Mouse (Mus musculus) activated CD4-positive, CD25-positive, alpha-beta regulatory T cell, adult 4 months (primary cell): Measurements from ENCODE around the gene Mthfs. TPM values are rescaled to one million over a fixed set of nuclear protein-coding genes. Genes with fewer than 3 reads are reported as not detected.
"Not testable (repeated sequence)": the region's sequence is repeated elsewhere in the genome, so short reads cannot be mapped to it uniquely, and the experiment has no call there.

Source experiments
- ATAC-seq: one replicate; pipeline ENCODE4 v1.8.0; 2017
- polyA plus RNA-seq, 2 experiments: library from polyadenylated mRNA; unstranded; fragments of 100-300 nt; shearing (Covaris generic); gene quantifications; one replicate each; pipeline ENCODE4 v1.2.1; 2017

Gene Mthfs
- polyA plus RNA-seq, result 10 to 100 TPM; 86.2 to 93.4 TPM

DNA sequence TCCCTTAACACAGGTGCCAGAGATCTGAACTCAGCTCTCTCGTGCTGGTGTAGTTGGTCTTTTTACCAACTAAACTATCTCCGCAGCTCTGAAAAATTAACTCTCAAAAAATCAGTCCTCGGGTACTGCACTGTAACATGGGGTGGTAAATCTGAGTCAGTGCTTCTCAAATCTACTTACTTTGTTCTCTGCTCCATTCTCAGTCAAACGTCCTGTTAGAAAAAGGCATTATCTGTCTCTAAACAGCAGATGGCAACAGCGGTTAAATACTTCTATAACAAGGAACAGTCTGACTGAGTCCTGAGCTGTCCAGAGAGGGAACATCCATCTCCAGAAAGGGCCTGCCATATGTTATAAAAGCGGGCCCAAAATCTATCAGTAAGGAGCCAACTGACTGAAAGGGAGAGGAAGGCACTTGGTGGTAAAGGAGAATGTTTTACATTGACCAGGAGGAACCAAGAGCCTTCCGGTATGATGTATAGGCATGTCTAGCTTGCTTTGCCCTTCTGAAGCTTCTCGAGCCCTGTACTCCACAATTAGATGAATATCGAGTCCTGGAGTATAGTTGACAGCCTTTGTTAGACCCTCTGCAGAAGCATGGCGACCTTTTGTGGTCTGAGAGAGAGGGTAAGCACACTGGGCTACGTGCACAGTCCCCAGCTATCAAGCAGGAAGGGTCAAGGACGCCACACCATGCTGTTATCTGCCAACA is at the start of gene Mthfs:
Mthfs (plus strand) TSS at position 324 of the 712 bp plus-strand sequence.
- ATAC-seq, result peak; percentile 40

DNA sequence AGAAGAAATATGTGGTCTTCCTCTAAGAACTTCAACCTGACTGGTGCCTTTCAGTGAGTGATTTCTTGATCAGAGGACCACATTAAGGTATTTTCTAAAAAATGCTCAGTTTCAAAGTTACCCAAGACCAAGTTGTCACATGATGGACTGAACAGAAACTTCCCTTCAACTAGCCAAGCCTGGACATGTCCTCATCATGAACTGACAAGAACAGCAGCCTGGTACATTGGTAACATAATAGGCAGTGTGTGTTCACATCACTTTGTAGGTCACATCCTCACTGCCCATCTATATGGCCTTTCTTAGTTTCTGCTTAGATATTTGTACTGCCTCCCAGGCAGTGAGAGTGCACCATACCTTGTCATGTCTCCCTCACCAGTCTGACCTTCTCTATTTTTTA is 37.9 kb upstream of the Mthfs start:
- not testable (repeated sequence) for ATAC-seq

DNA sequence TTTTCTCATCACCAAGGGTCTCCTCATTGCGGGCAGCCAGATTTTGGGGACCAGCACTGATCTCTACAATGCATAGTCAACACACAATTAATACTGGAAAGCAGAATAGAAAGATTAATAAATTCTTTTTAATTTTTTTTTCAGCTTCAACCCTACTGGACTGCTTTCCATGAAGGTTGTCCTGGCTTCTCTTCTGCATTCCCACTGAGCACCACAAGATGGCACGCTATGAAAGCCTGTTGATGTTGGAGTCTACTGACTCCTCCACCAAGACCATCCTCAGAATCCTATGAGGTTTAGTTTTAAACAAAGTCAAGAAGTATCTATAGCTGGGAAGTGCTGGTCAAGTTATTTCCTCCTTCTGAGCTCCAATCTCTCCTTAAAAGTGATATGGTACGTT is 31.6 kb upstream of the Mthfs start:
- ATAC-seq, result peak; percentile 80

DNA sequence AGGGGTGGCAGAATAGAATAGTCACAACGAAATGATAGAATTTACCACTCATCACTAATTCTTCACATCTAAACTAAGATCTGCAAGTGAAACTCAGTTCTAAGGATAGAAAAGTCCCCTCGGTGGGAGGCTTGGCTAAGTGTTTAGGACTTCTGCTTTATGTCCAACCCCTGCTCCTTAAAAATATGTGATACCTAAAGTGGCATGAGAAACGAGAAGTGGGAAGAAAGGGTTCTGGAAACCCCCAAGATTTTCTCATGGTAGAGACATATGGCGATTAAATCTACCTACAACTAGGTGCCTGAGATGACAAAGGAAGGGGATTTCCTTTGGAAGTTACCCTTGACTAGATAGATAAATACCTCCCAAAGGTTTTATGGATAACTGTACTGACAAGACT is 31.0 kb upstream of the Mthfs start:
- peak; percentile 50 for ATAC-seq

DNA sequence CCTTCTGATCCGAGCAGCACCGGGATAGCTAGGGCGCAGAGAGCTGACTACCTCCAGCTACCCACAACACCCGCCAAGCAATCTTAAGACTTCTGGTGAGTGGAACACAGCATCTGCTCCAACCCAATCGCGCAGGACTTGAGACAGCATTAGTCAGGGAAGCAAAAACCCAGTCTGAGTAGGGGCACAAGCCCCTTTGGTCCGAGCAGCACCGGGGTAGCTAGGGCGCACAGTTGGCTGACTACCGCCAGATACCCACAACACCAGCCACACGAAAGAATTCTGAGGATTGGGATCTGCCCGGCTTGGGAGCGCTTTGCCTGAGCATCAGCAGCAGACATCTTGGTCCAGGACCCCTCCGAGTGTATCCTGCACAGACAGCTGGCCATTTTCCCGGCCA is 23.5 kb upstream of the Mthfs start:
- not testable (repeated sequence) for ATAC-seq

GRCm38 (mm10) chr9:89195483-89195882 is 15.0 kb upstream of the Mthfs start:
- ATAC-seq, result not testable (repeated sequence)

DNA sequence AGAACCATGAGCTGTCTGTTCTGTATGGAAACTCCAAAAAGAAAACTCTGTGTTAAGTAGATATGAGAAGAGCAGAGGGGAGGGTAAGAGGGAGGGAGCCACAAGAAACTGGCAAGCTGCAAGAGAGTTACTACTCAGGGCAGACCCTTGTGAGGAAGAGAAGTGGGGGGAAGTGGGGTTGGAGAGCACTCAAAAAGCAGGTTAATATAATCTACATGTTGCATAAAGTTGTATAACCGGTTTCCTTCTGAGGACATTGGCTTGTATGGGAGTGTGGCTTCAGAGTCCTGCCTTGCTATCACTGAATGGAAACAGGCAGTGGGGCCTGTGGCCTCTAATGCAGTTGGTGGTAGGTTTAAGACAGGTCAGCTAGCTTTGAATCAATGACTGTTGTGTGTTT is 13.0 kb upstream of the Mthfs start:
- ATAC-seq, result not testable (repeated sequence)

GRCm38 (mm10) chr9:89198349-89198748 is 12.1 kb upstream of the Mthfs start:
- ATAC-seq, result not testable (repeated sequence)

DNA sequence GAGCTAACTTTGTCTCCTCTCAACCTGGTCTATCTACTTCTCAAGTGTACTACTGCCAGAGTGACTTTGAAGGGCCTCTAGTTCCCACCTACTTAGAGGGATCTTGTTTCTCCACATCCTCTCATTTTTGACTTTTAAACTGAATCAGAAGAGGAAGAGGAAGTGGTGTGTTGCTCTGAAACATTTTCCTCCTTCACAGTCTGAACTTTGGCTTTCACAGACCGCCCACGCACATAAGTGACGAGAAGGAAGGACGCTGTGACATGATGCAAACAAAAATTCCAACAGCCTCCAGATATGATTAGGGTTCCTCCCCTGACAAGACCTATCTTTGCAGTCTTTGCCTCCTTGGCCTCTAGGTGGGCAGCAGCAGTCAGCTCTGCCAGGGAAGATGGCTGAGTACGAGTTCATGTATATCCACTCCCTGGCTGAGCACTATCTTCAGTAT is 11.5 kb upstream of the Mthfs start, which contains the start of the genes Bcl2a1b and Gm29094:
Bcl2a1b (plus strand) TSS at position 241 of the 448 bp plus-strand sequence.
Gm29094 (plus strand) TSS at position 411 of the 448 bp plus-strand sequence.
- ATAC-seq, result peak; percentile 84

DNA sequence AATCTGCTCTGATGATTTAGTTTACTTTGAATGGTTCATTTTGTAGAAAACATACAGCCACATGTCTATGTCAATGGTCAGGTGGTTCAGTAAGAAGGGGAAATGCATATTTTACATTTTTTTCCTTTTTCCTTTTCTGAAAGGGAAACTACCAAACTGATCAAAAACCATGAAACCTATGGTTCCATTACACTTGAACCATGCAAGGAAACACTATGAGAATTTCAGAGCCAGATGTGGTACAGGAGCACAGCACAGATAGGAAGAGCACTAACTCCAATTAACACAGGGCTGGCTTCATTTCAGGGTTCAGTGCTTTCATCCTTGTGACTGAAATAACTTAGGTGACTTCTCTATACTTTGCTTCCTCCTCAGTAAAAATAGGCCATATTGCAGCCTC is 8.2 kb upstream of the Mthfs start:
- peak; percentile 11 for ATAC-seq

- ATAC-seq, result peak; percentile 44
Measured at GRCm38 (mm10) chr9:89208939-89209338, 1.5 kb upstream of the Mthfs start.

GRCm38 (mm10) chr9:89211065-89211858 is 786 bp downstream of the Mthfs start:
- peak; percentile 74 for ATAC-seq

DNA sequence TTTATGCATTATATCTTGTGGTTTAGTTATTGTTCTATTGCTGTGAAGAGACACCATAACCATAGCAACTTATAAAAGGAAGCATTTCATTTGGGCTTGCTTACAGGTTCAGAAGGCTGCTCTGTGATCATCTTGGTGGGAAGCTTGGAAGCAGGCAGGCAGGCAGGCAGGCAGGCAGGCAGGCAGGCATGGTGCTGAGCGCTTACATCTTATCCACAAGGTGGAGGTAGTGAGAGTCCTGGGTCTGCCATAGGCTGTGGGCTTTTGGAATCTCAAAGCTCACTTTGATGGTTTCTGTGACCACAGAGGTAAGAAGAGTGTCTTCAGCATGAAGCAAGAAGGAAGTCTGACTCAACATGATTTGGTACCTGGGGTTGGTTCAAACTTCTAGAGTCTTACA is 2.0 kb downstream of the Mthfs start:
- peak; percentile 57 for ATAC-seq

- not testable (repeated sequence) for ATAC-seq
Measured at GRCm38 (mm10) chr9:89218174-89218573, 7.7 kb downstream of the Mthfs start.

DNA sequence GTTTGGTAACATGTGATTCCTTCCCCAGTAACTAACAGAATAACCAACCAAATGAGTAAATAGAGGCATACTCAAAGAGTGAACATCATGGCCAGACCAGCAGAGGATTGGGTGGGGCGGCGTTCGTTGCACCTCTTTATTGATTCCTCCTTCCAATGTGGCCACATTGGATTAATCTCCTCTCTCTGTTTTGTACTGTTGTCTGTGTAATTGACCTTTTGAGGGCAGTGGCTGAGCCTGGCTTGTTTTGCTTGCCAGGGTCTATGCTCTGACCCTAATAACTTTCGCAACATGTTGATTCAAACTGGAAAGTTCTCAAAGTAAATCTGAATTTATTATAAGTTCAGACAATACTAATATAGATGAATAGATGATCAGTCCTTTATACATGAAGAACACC is 9.2 kb downstream of the Mthfs start:
- ATAC-seq, result not testable (repeated sequence)

GRCm38 (mm10) chr9:89220704-89221287 is 10.3 kb downstream of the Mthfs start:
- peak; percentile 72 for ATAC-seq

GRCm38 (mm10) chr9:89226071-89226470 is 15.6 kb downstream of the Mthfs start:
- ATAC-seq, result no peak

DNA sequence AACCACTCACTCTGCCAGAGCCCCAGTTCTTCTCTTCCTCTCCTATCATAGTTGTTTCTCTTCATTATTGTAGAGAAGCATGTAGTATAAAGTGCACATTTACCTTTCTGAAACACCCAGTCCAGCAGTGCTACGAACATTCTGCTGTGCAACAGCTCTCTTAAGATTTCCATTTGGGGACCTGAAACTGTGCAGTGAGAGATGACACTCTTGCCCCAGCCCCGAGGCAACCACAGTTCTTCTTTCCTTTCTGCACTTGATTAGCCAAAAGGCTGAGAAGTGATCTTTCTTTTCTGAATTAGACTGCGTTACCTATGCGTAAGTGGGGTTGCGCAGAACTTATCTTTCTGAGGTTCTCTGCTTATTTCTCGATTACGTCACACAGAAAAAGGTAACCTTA is 17.6 kb downstream of the Mthfs start:
- ATAC-seq, result no peak

- ATAC-seq, result not testable (repeated sequence)
Measured at GRCm38 (mm10) chr9:89230897-89231497, 20.5 kb downstream of the Mthfs start.

GRCm38 (mm10) chr9:89237131-89237530 is 26.7 kb downstream of the Mthfs start:
- ATAC-seq, result not testable (repeated sequence)

DNA sequence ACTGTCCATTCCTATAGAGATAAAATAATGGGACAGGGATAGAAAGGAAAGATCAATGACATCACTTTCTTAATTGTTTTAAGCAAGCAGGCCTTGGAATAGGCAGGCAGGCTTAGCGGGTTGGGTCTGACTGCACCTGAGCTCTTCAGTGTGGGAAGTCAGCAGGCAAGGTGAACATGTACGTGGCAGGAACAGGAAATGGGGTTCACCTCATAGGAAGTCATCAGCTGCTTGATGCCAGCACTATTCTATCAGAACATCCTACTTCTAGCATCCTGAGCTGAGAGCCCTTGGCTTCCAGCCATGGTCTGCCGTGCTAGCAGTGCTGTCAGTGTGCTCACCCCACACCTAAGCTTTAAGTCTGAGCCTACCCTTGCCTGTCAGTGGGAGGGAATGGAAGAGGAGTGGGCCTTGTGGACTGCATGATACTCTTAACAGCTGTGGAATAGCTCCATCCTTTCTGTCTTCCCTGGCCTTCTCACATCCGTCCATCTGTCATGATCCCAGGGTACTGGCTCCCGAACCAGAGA is 28.6 kb downstream of the Mthfs start:
- ATAC-seq, result peak; percentile 78

DNA sequence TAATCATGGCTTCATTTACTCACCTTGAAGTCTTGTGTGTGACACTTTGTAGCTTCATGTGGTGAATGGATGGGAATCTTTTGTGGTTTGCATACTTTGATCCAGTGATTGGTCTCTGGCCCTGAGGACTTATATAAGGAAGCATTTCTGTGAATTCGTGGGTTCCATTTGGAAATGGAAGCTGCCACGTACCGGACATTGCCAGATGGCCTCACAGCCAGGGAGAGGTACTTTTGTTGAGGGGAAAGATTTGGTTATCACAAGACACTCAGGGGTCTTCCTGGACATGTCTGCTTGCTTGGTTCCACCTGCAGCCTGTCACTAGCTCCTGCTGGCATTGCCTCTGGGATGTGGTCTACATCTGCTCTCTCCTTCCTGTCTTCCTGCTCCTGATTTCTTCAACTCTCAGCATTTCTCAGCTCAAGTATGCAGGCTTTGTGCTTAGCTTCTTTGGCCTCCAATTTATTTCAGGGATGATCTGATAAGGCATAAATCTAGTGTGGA is 30.1 kb downstream of the Mthfs start:
- not testable (repeated sequence) for ATAC-seq
